Mouse (Mus musculus): ENCODE results near the gene Cript.
A peak's percentile ranks its signal among the peaks of the same experiment; 100 is the strongest.
"Not testable (repeated sequence)": the region's sequence is repeated elsewhere in the genome, so short reads cannot be mapped to it uniquely, and the experiment has no call there.

Cript gene

GRCm38 (mm10) chr17:87050469-87051175, 25.3 kb downstream of the Cript start:
- DNase-seq (ENCODE audit: low spot score in 2 of 2), result no peak

GRCm38 (mm10) chr17:87051652-87052051, 26.3 kb downstream of the Cript start:
- no peak for DNase-seq (ENCODE audit: low spot score in 2 of 2)

GRCm38 (mm10) chr17:87052432-87052831, 27.1 kb downstream of the Cript start:
- no peak for DNase-seq (ENCODE audit: low spot score in 2 of 2)

DNA sequence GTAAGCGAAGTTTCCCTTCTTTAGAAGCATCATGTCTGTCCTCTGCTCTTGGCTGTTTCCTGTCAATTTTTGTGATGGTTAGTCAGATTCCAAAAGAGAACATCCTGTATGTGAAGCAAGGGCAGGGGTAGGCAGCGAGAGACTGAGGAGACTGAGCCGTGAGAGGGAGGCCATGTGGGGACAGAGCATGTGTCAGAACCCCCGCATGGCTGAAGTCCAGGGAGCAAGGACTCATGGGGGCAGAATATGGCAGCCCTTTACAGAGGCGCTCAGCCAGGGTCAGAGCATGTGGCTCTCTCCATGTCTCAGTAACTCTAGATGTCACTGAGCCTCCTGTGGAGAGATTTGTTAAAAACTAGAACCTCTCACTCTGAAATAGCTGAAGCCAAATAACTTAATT, 28.6 kb downstream of the Cript start:
- no peak for DNase-seq (ENCODE audit: low spot score in 2 of 2)

DNA sequence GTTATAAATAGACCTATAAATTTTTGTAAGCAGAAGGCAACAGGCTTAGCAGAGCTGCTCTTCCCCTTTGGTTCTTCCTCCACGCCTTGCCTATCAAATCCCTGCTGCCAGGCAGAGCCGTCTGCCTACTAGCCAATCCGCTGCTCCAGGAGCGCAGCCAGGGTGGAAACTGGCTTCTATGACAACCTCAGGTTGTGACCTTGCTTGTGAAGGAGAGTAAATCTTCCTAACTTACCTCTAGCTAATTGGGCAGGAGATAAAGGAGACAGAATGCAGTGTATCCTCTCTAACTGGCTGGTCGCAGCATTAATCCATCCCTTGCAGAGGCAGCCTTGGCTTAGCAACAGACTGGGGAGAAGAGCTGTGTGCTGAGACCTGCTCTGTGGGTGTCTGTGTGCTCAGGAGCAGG, 29.7 kb downstream of the Cript start:
- no peak for DNase-seq (ENCODE audit: low spot score in 2 of 2)

DNA sequence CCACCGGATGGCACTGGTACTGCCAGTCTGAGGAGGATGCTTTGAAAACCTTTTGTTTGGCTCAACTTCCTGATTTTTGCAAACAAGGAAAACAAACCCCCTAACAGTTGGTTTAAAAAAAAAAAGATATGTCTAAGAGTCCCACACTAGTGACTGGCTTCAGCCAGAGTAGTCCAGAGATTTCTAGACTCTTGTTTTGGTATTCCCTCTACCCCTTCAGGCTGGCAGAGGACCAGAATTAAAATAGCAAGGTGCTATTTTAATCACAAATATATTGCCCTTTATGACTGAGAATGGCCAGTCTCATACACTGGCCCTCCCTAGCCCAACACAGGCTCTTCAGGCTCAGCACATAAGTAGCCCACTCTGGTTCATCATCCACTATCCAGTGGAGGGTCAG, 30.3 kb downstream of the Cript start:
- DNase-seq (ENCODE audit: low spot score in 2 of 2), result no peak

- DNase-seq (ENCODE audit: low spot score in 2 of 2), result no peak
Measured at GRCm38 (mm10) chr17:87056761-87057160, 31.4 kb downstream of the Cript start.

DNA sequence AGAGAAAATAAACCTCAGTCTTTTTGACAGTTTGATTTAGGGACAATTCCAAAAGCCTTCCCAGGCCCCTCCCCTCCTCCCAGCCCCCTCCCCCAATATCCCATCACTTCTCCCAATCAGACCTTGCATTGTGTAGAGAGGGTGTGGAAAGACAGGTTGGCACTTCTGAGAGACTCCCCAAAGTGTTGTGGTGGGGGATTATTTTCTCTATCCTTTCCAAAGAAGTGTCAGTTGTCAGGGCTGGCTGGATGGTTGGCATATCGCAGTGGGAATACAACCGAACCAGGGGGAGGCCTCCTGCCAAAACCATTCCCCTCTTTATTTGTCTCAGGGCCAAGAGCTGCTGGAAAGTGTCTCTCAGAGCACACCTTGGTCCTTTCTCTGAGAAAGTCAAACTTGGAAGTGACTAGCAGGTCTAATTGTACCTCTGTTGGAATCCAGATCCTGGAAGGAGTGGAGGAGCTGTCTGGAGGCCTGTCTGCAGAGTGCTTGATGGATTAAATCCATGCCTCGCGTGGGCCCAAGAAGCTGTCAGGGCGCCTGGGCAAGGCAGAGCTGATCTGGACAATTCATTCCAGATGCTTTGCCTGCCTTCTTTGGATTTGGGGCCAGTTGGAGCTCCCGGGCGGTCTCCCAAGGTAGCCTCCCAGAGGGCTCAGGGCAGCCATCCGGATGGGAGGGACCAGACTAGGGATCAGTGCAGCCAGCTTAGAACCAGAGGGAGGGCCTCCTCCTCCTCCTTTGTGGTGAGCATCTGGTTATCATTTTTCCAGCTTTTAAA, 32.3 kb downstream of the Cript start:
- DNase-seq (ENCODE audit: low spot score in 2 of 2), result no peak

- DNase-seq (ENCODE audit: low spot score in 2 of 2), result no peak
Measured at GRCm38 (mm10) chr17:87062639-87063038, 37.3 kb downstream of the Cript start.

- DNase-seq (ENCODE audit: low spot score in 2 of 2), result no peak
Measured at GRCm38 (mm10) chr17:87063461-87063860, 38.1 kb downstream of the Cript start.

DNA sequence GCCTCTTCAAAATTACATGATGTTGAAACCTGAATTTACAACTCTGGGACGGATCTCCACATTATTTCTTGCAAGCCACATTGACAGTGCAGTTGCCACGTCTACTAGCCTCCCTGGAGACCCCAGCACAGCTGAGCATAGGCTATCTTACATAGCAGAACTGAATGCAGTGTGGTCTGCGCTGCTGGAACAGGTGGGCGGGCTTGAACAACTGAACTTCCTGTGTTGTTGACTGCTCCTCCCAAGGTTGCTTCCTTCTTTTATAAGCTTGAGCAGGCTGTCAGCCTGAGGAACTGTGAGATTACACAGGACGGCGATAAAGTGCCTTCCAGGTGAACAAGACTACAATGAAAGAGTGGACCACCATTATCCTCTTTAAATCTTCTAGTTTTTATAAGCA, 38.6 kb downstream of the Cript start:
- peak in 1 of 2 experiments; percentile 47 for DNase-seq (ENCODE audit: low spot score in 2 of 2)

DNA sequence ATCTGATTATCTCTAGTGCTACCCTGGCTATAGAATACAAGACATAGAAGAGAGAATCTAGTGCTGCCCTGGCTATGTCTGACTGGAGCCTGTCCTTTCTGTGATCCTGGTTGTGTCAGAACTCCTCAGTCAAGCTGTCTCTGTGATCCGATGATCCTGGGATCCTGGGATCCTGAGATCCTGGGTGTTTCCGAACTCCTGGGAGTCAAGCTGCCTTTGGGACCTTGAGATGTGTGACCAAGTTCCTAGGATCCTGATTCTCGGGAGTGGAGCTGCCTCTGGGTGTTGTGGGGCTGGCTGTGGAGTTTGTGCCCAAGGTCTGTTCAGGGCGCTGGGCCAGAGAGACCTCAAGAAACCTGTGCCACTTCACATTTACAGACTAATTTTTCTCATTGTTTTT, 43.6 kb downstream of the Cript start:
- DNase-seq (ENCODE audit: low spot score in 2 of 2), result no peak

GRCm38 (mm10) chr17:87072183-87072582, 46.8 kb downstream of the Cript start:
- DNase-seq (ENCODE audit: low spot score in 2 of 2), result not testable (repeated sequence)

- DNase-seq (ENCODE audit: low spot score in 2 of 2), result no peak
Measured at GRCm38 (mm10) chr17:87072766-87073440, 47.6 kb downstream of the Cript start.

DNA sequence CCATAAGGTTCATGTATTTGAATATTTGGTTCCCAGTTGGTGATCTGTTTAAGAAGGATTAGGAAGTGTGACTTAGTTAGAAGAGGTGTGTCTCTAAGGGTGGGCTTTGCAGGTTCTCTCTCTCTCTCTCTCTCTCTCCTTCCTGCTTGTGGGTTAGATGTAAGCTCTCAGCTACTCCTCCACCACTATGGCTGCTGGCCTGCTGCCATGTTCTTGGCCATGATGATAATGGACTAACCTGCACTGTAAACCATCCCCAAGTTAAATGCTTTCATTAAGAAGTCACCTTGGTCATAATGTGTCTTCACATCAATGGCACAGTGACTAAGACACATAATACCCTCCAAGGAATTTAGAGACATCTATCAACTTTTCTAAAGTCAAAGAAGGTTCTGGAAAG, 48.1 kb downstream of the Cript start:
- DNase-seq (ENCODE audit: low spot score in 2 of 2), result no peak

DNA sequence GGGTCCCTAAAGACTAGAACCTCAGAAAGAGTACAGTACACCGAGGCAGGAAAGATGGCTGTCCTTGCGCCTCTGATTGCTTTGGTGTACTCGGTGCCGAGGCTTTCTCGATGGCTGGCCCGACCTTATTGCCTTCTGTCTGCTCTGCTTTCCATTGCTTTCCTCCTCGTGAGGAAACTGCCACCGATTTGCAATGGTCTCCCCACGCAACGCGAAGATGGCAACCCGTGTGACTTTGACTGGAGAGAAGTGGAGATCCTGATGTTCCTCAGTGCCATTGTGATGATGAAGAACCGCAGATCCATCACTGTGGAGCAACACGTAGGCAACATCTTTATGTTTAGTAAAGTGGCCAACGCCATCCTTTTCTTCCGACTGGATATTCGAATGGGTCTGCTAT, 52.9 kb downstream of the Cript start:
- not testable (repeated sequence) for DNase-seq (ENCODE audit: low spot score in 2 of 2)

- no peak for DNase-seq (ENCODE audit: low spot score in 2 of 2)
Measured at GRCm38 (mm10) chr17:87080724-87081123, 55.4 kb downstream of the Cript start.

- no peak for DNase-seq (ENCODE audit: low spot score in 2 of 2)
Measured at GRCm38 (mm10) chr17:87082547-87082946, 57.2 kb downstream of the Cript start.

- DNase-seq (ENCODE audit: low spot score in 2 of 2), result no peak
Measured at GRCm38 (mm10) chr17:87083671-87084070, 58.3 kb downstream of the Cript start.
